Mouse (Mus musculus) skeletal muscle tissue, adult 2 months (tissue): ENCODE measurements around the gene Gadd45gip1.
A peak's percentile ranks its signal among the peaks of the same experiment; 100 is the strongest.
"Not testable (repeated sequence)": the region's sequence is repeated elsewhere in the genome, so short reads cannot be mapped to it uniquely, and the experiment has no call there.

Experiments
- DNase-seq: peaks from one replicate; pipeline ENCODE4 v3.0.0-alpha.2; 2012; ENCODE audit warnings: low read depth, low spot score

The Gadd45gip1 gene

GRCm38 (mm10) chr8:84797256-84797797, 34.0 kb upstream of the Gadd45gip1 start:
- no peak for DNase-seq

GRCm38 (mm10) chr8:84797971-84798370, 33.4 kb upstream of the Gadd45gip1 start:
- no peak for DNase-seq

- no peak for DNase-seq
Observed at GRCm38 (mm10) chr8:84798446-84799135, 32.7 kb upstream of the Gadd45gip1 start.

DNA sequence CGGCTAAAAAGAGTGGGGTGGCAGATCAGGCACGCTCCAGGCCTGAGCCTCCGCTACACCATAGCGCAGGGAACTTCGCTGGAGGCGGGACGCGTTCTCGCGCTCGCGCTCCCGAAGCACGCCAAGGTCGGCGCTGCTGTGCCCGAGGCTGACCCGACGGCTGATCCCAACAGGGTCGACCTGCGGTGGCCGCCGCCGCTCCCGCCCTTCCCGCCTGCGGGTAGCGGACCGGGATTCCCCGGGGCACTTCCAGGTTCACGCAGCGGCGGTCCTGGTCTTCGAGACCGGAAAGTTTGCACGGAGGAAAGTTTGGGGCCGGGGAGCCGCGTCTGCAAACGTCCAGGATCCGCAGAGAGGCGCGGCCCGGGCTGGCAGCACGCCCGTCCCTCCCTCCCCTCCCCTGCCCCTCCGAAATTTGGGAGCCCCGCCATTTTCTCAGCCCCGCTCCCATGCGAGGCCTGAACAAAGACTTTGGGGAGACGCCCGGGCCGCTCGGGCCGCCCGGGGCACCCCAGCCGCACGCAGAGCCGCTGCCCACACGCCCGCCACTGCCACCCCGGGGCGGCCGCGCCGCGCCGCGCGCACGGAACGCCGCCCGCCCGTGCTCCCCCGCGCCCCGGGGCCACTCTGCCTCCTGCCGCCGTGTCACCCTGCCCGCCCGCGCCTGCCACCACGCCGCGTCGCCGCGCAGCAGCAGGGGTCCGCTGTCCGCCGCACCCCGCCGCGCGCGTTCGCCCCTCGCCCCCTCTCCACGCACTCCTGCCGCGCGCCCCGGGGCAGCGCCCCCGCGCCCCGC, 32.0 kb upstream of the Gadd45gip1 start:
- DNase-seq, result no peak

- peak; percentile 74 for DNase-seq
Observed at GRCm38 (mm10) chr8:84799999-84800831, 31.1 kb upstream of the Gadd45gip1 start, which contains the start of gene Nfix. Gene Nfix (minus strand): TSS chr8:84800344.

- DNase-seq, result no peak
Observed at GRCm38 (mm10) chr8:84806031-84806430, 25.3 kb upstream of the Gadd45gip1 start.

- DNase-seq, result no peak
Observed at GRCm38 (mm10) chr8:84809109-84809940, 22.0 kb upstream of the Gadd45gip1 start.

- no peak for DNase-seq
Observed at GRCm38 (mm10) chr8:84809941-84810280, 21.4 kb upstream of the Gadd45gip1 start.

DNA sequence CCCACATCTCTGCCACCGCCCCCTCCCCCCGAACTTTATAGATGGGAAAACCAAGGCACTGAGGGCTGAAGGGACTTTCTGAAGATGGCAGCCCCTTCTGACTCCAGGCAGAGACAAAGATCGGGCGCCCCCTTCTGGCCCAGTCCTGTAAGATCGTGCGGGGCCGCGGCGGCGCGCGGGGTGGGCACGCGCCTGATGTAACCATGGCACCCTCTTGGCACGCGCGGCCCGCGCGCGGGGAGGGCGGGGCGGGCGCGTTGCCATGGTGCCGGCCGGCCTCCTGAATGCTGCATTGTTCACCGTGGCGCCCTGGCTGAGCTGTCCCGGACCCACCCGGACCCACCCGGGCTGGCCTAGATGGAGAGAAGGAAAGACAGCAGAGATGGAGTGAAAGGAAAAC, 20.4 kb upstream of the Gadd45gip1 start:
- DNase-seq, result peak; percentile 77

- no peak for DNase-seq
Observed at GRCm38 (mm10) chr8:84811303-84811702, 20.0 kb upstream of the Gadd45gip1 start.

- DNase-seq, result peak; percentile 74
Observed at GRCm38 (mm10) chr8:84813059-84813458, 18.3 kb upstream of the Gadd45gip1 start.

GRCm38 (mm10) chr8:84813830-84814229, 17.5 kb upstream of the Gadd45gip1 start:
- DNase-seq, result no peak

DNA sequence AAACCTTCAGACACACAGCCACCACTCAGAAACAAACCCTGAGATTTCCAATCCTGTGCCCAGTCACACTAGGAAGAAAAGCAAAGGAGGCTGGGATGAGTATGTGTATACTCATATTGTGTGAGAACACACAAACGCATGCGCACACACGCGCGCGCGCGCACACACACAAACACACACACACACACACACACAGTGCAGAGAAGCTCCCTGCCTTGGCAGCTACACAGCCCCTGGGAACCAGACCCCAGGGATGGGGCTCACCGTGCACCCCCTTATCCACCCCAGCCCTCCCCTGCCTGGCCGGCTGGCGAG, 17.1 kb upstream of the Gadd45gip1 start:
- no peak for DNase-seq

DNA sequence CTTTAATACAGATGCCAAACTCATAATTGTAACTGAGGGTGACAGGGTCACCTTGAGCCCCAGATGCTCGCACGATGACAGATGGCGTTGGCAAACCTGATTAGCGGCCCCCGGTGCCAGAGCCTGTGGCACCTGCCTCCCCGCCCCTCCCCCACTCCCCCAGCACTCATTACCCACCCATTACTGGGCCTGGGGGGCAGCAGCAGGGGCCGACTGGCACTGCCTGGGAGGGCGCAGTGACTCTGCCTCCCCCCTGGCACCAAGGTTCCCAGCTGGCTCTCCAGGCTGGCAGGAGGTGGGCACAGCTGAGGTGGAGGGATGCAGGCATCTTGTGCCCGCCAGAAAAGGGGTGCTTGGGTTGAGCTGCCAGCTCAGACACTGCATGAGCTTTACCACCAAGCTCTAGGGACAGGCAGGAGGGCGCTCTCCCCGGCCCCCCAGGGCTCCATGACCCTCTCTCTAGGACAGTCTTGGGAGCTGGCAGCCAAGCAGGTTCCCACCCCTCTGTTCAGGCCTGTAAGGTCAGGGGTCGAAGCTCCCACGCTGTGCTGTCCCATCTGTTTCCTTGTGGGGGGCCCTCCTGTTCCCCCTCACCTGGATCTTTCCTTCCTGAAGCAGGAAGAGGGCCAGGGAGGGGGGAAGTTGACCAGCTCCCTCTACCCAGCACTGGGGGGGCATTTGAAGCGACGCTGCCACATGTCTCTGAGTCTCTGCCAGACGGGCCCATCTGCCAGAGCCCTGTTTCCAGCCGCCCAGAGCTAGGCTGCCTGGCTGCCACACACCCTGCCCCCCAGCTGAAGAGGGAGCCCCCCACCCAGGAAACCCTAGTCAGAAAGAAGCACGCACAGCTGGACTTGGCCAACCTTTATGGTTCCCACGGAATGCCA, 16.5 kb upstream of the Gadd45gip1 start:
- DNase-seq, result no peak

- peak; percentile 94 for DNase-seq
Observed at GRCm38 (mm10) chr8:84815547-84815946, 15.8 kb upstream of the Gadd45gip1 start.

DNA sequence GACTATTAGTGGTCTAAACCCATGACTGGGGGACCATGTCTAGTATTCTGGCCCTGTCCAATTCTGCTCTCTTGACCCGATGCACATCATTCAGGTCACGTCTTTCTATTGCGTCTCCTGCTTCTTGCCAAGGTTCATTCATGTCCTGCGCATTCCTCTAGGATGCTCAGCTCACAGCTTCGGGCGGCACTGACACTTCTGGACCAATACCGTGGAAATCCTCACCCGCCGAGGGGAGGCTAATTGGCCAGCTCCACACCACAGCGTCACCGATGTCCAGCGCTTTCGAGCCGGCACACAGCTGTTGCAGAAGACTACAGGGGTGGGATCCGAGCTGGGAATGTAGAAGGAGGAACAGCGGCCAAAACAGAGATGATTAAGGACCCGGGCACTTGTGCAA, 15.2 kb upstream of the Gadd45gip1 start:
- no peak for DNase-seq

DNA sequence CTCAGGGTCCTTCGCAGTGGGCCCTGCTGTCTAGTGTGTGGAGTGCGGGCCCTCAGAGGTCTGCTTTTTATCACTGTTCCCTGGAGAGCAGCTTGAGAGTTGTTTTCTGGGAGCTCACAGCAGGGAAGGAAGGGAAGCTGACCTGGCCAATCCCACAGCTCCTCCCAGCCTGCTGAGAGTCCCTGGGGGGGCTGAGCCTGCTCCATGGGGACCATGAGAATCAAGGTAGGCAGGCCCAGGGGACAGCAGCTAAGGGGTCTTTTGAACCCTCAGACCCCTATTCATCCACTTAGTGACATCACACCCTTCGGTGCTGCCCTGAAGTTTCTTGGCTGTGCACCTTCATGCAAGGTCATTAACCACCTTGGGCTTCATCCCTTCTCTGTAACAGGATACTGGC, 8.6 kb upstream of the Gadd45gip1 start, which contains the start of gene Dand5:
Gene Dand5, minus strand, starts transcription at position 101 of the 400 bp plus-strand sequence.
- no peak for DNase-seq

GRCm38 (mm10) chr8:84823653-84824052, 7.7 kb upstream of the Gadd45gip1 start:
- DNase-seq, result no peak

DNA sequence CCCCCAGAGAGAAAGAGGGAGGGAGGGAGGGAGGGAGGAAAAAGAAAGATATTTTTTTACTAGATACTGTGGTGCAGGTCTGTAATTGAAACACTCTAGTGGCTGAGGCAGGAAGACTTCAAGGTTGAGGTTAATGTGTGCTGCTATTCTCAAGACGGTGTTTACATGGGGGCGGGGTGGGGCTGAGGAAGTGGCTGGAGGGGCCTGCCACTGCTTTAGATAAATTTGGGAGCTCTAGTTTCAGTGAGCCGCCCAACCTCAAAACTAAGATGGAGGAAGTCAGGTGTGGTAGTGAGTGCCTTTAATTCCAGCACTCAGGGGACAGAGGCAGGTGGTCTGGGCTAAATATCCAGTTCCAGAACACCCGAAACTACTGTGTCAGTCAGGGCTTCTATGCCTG, 5.7 kb upstream of the Gadd45gip1 start:
- DNase-seq, result no peak

GRCm38 (mm10) chr8:84826518-84826917, 4.8 kb upstream of the Gadd45gip1 start:
- DNase-seq, result not testable (repeated sequence)
